Mouse (Mus musculus) c-Kit-positive CD71-positive TER-119-positive erythroid progenitor cells, embryonic 14.5 days (primary cell): ENCODE results near the gene Tomm22.
A peak's percentile ranks its signal among the peaks of the same experiment; 100 is the strongest.
"Not testable (repeated sequence)": the region's sequence is repeated elsewhere in the genome, so short reads cannot be mapped to it uniquely, and the experiment has no call there.

Experiments used
- DNase-seq: peaks from one replicate; pipeline ENCODE4 v3.0.0-alpha.2; 2013; ENCODE audit warnings: low spot score

Tomm22 gene

GRCm38 (mm10) chr15:79670249-79670971, at the start of gene Tomm22:
Gene Tomm22 (plus strand): TSS chr15:79670861.
- peak; percentile 84 for DNase-seq

GRCm38 (mm10) chr15:79630471-79630870, 40.2 kb upstream of the Tomm22 start:
- no peak for DNase-seq

- DNase-seq, result no peak
These were observed 29.4 kb upstream of the Tomm22 start for GRCm38 (mm10) chr15:79641135-79641817.

- no peak for DNase-seq
These were observed 25.2 kb upstream of the Tomm22 start for GRCm38 (mm10) chr15:79645483-79645882.

GRCm38 (mm10) chr15:79648130-79648529, 22.5 kb upstream of the Tomm22 start:
- DNase-seq, result no peak

- DNase-seq, result peak; percentile 31
These were observed 20.1 kb upstream of the Tomm22 start for GRCm38 (mm10) chr15:79650569-79650968.

- DNase-seq, result peak; percentile 42
These were observed 19.2 kb upstream of the Tomm22 start for GRCm38 (mm10) chr15:79651481-79651880.

GRCm38 (mm10) chr15:79656451-79656850, 14.2 kb upstream of the Tomm22 start:
- DNase-seq, result no peak

- DNase-seq, result peak; percentile 94
These were observed 12.7 kb upstream of the Tomm22 start for GRCm38 (mm10) chr15:79657837-79658530.

- peak; percentile 94 for DNase-seq
These were observed 11.9 kb upstream of the Tomm22 start, which contains the start of the genes Fam227a and Cby1 for GRCm38 (mm10) chr15:79658531-79659375. Gene Fam227a (minus strand): TSS chr15:79658956. Gene Cby1 (plus strand): TSS chr15:79659199.

GRCm38 (mm10) chr15:79661852-79662251, 8.8 kb upstream of the Tomm22 start:
- peak; percentile 60 for DNase-seq

GRCm38 (mm10) chr15:79664666-79665065, 6.0 kb upstream of the Tomm22 start:
- no peak for DNase-seq

GRCm38 (mm10) chr15:79669195-79669594, 1.5 kb upstream of the Tomm22 start:
- no peak for DNase-seq

- DNase-seq, result no peak
These were observed 275 bp downstream of the Tomm22 start for GRCm38 (mm10) chr15:79670972-79671299.

GRCm38 (mm10) chr15:79671828-79672348, 1.2 kb downstream of the Tomm22 start:
- not testable (repeated sequence) for DNase-seq

GRCm38 (mm10) chr15:79677936-79678335, 7.3 kb downstream of the Tomm22 start:
- no peak for DNase-seq

- no peak for DNase-seq
These were observed 11.3 kb downstream of the Tomm22 start for GRCm38 (mm10) chr15:79681973-79682372.

- DNase-seq, result no peak
These were observed 12.5 kb downstream of the Tomm22 start for GRCm38 (mm10) chr15:79683146-79683545.

- DNase-seq, result no peak
These were observed 13.2 kb downstream of the Tomm22 start for GRCm38 (mm10) chr15:79683707-79684465.

- no peak for DNase-seq
These were observed 14.0 kb downstream of the Tomm22 start for GRCm38 (mm10) chr15:79684616-79685015.

- no peak for DNase-seq
These were observed 14.5 kb downstream of the Tomm22 start for GRCm38 (mm10) chr15:79685141-79685641.
